Mouse (Mus musculus) liver, embryonic 11.5 days (tissue): ENCODE data around the gene Kcnj2. TPM values are rescaled to one million over a fixed set of nuclear protein-coding genes. Genes with fewer than 3 reads are reported as not detected.

ENCODE experiments used
- ATAC-seq: fragments of 200-750 bp; cut with Nextera tagmentation; replicated peaks from 2 replicates; pipeline ENCODE4 v1.8.0; 2017; ENCODE audit warnings: moderate number of reproducible peaks, mild to moderate bottlenecking, moderate TSS enrichment, moderate library complexity; ENCODE audit not compliant: low FRiP score
- DNase-seq: peaks from one replicate; pipeline ENCODE4 v3.0.0-alpha.2; 2017; ENCODE audit warnings: low spot score
- H3K27ac ChIP-seq: fragments of 300-500 bp; sonication (generic); 2 replicates; pipeline ENCODE4 v1.5.1; 2014; ENCODE audit warnings: mild to moderate bottlenecking, low read depth, low read length, control low read depth
- H3K27me3 ChIP-seq: fragments of 300-500 bp; sonication (generic); replicated peaks from 2 replicates; pipeline ENCODE4 v1.6.1; 2014; ENCODE audit warnings: low read length, mixed read lengths; ENCODE audit not compliant: control insufficient read depth, insufficient read depth
- H3K36me3 ChIP-seq: fragments of 300-500 bp; sonication (generic); 2 replicates; pipeline ENCODE4 v1.6.1; 2014; ENCODE audit warnings: mild to moderate bottlenecking, low read length, moderate library complexity, mixed read lengths; ENCODE audit not compliant: control insufficient read depth, insufficient read depth
- H3K4me1 ChIP-seq: fragments of 300-500 bp; sonication (generic); replicated peaks from 2 replicates; pipeline ENCODE4 v1.6.1; 2014; ENCODE audit warnings: low read length, mixed read lengths; ENCODE audit not compliant: control insufficient read depth, insufficient read depth
- H3K4me2 ChIP-seq: fragments of 300-500 bp; sonication (generic); 2 replicates; pipeline ENCODE4 v1.6.1; 2014; ENCODE audit warnings: mild to moderate bottlenecking, control low read depth, moderate library complexity
- H3K4me3 ChIP-seq: fragments of 300-500 bp; sonication (generic); 2 replicates; pipeline ENCODE4 v1.5.1; 2014; ENCODE audit warnings: low read depth, low read length, control low read depth
- H3K9ac ChIP-seq: fragments of 300-500 bp; sonication (generic); 2 replicates; pipeline ENCODE4 v1.6.1; 2014; ENCODE audit warnings: low read depth, low read length, control low read depth
- H3K9me3 ChIP-seq: fragments of 300-500 bp; sonication (generic); 2 replicates; pipeline ENCODE4 v1.6.1; 2016; ENCODE audit warnings: low read length, inconsistent platforms, mixed read lengths; ENCODE audit not compliant: control insufficient read depth
- WGBS: fragments of 180-500 bp; shearing (Covaris S2); extraction: QIAGEN DNeasy Blood & Tissue Kit; methylation state at CpG from one replicate; pipeline ENCODE4 v1.1.7; 2014; 5-methylcytosine and 5-hydroxymethylcytosine counted together
- polyA plus RNA-seq: library from polyadenylated mRNA; unstranded; fragments of >200 nt; fragmentation: Nextera tagmentation; extraction: Ambion mirVana; gene quantifications from 2 replicates; pipeline ENCODE4 v1.2.1, GENCODE M21; 2014

Gene Kcnj2
- polyA plus RNA-seq, 1 experiment from 2014 or later = 0.33 TPM

DNA sequence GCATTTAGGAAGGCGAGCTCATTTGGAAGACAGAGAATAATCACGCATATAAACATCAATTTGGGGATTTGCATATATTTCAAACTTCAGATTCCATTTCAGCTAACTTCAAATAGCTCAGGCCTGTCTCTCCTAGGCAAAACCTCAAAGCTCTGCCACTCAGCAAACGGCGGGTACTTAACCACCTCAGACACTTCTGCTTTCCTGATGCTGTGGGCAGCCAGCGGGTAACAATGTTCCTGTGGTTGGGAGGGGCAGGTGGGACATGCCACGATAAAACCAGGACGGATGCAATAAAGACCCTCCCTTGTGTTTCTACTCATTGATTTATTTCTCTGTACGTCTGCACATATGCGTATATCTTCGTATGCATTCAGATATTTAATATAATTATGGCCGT, 12.1 kb downstream of the Kcnj2 start:
- Histone ChIP-seq H3K27me3 (no peaks in the 10 kb centered on the region), H3K27ac (no peak overlapping the region), H3K36me3 (no peaks in the 10 kb centered on the region), H3K4me2 (no peak overlapping the region), H3K4me3 (no peak overlapping the region), H3K4me1 (no peaks in the 10 kb centered on the region), H3K9ac (no peak overlapping the region), H3K9me3 (no peaks in the 10 kb centered on the region)
- no peak for DNase-seq
- ATAC-seq = no peak
- WGBS = 69% methylated on average over 11 of the region's 11 CpGs

DNA sequence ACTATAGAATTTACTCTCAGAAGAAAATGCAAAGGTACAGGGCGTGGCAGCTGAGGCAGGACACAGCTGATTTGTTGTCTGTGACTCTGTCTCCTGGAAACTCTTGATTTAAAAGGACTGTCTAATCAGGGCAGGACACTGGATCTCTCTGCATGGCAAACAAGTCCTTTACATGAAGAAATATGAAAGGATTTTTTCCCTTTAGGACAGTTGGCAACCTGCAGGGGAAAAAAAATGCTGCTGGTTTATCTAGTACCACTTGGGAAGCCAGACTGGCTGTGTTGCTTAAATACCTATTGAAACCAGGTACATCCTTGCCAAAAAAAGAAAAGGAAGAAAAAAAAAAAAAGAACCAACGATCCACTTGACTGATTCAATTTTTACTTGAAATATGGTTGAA, 17.0 kb downstream of the Kcnj2 start:
- Histone ChIP-seq H3K9me3 (no peaks in the 10 kb centered on the region), H3K4me2 (no peak overlapping the region), H3K4me3 (no peak overlapping the region), H3K36me3 (no peaks in the 10 kb centered on the region), H3K9ac (no peak overlapping the region), H3K27me3 (no peaks in the 10 kb centered on the region), H3K4me1 (no peaks in the 10 kb centered on the region), H3K27ac (no peak overlapping the region)
- 77% methylated on average over 2 of the region's 2 CpGs for WGBS
- ATAC-seq (no peak), DNase-seq (no peak)

DNA sequence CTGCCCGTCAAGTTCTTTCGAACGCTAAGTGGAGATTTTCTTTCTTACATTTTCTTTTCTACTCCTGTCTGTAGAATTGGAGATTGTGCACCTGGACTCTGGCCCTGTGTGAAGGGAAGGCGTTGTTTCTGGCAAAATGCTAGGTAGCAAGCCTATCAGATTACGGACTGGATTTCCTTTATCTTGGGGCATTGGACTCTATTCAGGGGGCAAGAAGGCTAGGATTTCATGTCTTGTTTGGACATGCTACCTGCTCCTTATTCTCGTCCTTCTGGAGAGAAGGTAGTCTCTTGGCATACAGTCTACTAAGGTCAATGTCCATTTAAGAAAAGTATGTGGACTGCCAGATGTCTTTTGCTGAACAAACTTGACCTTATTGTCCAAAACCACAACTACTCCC, 21.0 kb downstream of the Kcnj2 start:
- ATAC-seq = no peak
- no peak overlapping the region for H3K9ac ChIP-seq
- no peaks in the 10 kb centered on the region for H3K4me1 ChIP-seq
- no peaks in the 10 kb centered on the region for H3K27me3 ChIP-seq
- 82% methylated on average over 6 of the region's 6 CpGs for WGBS
- H3K36me3 ChIP-seq = no peaks in the 10 kb centered on the region
- no peak overlapping the region for H3K27ac ChIP-seq
- H3K9me3 ChIP-seq = no peaks in the 10 kb centered on the region
- no peak for DNase-seq
- no peak overlapping the region for H3K4me3 ChIP-seq
- no peak overlapping the region for H3K4me2 ChIP-seq

DNA sequence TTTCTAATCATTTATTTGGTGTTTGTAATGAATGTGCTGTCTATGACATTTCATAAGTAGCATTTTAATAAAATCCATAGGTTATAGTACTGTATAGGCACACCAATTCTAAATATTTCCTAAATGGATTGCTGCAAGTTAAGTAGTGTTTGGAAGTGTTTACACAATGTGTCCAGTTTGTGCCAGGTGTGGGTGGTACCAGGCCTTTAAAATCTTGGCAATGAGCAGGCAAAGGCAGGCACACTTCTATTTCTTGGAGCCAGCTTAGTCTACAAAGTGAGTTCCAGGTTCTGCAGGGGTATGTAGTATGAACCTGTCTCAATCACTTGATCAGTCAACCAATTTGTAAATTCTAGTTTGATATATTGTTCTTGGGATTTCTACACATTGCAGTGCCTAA, 22.3 kb downstream of the Kcnj2 start:
- Histone ChIP-seq H3K4me1 (no peaks in the 10 kb centered on the region), H3K27ac (no peak overlapping the region), H3K27me3 (no peaks in the 10 kb centered on the region), H3K9ac (no peak overlapping the region), H3K9me3 (no peaks in the 10 kb centered on the region), H3K36me3 (no peaks in the 10 kb centered on the region), H3K4me2 (no peak overlapping the region), H3K4me3 (no peak overlapping the region)
- no peak for ATAC-seq
- no peak for DNase-seq

DNA sequence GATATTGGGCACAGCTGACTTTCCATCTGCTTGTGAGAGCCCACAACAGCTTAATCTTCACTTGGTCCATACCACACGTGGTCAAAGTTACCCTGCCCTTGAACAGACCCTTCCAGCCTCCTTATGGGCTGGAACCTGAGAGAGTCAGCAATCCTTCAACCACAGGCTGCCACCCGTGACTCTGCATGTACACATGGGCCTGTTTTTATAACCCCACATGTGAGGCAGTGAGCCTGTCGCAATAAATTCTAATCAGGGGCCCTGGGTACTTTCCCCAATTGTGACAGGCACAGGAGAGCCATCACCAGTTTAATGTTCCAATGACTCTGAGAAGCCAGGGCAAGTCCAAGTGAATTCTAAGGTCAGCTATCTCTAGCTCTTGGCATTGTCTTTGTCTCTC, 22.8 kb downstream of the Kcnj2 start:
- WGBS = 40% methylated on average over 3 of the region's 3 CpGs
- Histone ChIP-seq H3K27ac (no peak overlapping the region), H3K4me1 (no peaks in the 10 kb centered on the region), H3K27me3 (no peaks in the 10 kb centered on the region), H3K36me3 (no peaks in the 10 kb centered on the region), H3K4me2 (no peak overlapping the region), H3K9me3 (no peaks in the 10 kb centered on the region), H3K9ac (no peak overlapping the region), H3K4me3 (no peak overlapping the region)
- DNase-seq = no peak
- no peak for ATAC-seq

DNA sequence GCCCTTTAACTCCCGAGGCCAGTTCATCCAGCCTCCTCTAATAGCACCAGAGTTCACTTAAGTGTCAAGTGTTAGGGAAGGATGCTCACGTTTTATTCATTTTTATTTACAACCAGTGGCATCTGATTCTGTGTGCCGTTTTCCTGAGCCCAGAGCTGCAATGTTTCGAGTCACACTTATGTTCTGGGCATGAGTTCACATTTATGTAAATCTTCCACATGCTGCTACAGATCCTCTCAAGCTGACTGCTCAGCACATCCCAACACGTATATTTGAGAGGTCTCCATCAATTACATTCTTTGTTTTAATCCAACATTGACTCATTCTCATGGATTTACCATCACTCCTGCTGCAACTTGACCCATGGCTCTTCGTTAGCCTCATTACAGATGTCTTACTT, 25.2 kb downstream of the Kcnj2 start:
- Histone ChIP-seq H3K36me3 (no peaks in the 10 kb centered on the region), H3K27ac (no peak overlapping the region), H3K27me3 (no peaks in the 10 kb centered on the region), H3K9ac (no peak overlapping the region), H3K9me3 (no peaks in the 10 kb centered on the region), H3K4me3 (no peak overlapping the region), H3K4me1 (no peaks in the 10 kb centered on the region), H3K4me2 (no peak overlapping the region)
- 76% methylated on average over 6 of the region's 6 CpGs for WGBS
- ATAC-seq (no peak), DNase-seq (no peak)

DNA sequence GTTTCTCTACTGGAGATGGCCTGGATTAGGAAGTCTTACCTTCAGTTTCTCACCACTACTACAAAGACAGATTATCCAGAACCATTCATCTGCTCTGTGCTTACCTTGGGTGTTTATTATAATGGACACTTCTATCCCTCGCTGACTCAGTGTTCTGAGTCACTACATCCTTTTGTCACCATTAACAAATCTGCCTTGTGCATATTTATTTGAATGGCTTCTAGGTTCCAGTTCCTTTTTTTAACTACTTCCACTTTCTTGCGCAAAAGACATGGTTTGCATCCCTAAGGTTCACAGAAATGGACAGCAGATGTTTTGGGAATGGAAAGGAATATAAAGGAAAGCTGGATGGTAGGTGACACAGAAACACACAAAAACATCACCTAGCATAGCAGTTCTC, 27.0 kb downstream of the Kcnj2 start:
- Histone ChIP-seq H3K27me3 (no peaks in the 10 kb centered on the region), H3K9me3 (no peaks in the 10 kb centered on the region), H3K36me3 (no peaks in the 10 kb centered on the region), H3K27ac (no peak overlapping the region), H3K4me1 (no peaks in the 10 kb centered on the region), H3K4me2 (no peak overlapping the region), H3K4me3 (no peak overlapping the region), H3K9ac (no peak overlapping the region)
- ATAC-seq (no peak), DNase-seq (no peak)
- WGBS = 63% methylated on average over 2 of the region's 2 CpGs

DNA sequence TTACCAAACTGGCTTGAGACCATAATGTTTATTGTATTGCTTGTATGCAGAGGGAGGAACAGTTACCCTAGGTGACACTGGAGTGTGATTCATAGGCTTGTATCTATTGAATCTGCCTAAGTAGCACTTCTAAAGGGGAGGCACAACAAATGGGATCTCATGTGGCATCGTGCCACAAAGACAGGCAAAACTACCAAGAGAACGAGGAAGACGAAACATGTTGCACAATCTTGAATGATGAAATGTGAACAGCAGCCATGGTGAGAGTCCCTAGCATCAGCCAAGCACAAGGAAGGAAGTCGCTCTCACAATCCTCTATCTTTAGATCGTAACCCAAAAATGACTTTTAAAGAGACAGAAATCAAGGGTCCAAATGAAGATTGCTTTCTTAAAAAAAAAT, 30.6 kb downstream of the Kcnj2 start:
- H3K4me2 ChIP-seq = no peak overlapping the region
- no peak overlapping the region for H3K4me3 ChIP-seq
- H3K36me3 ChIP-seq = no peaks in the 10 kb centered on the region
- H3K9me3 ChIP-seq = no peaks in the 10 kb centered on the region
- H3K4me1 ChIP-seq = no peaks in the 10 kb centered on the region
- ATAC-seq (no peak), DNase-seq (no peak)
- H3K27ac ChIP-seq = no peak overlapping the region
- no peak overlapping the region for H3K9ac ChIP-seq
- 56% methylated on average over 5 of the region's 5 CpGs for WGBS
- H3K27me3 ChIP-seq = no peaks in the 10 kb centered on the region

DNA sequence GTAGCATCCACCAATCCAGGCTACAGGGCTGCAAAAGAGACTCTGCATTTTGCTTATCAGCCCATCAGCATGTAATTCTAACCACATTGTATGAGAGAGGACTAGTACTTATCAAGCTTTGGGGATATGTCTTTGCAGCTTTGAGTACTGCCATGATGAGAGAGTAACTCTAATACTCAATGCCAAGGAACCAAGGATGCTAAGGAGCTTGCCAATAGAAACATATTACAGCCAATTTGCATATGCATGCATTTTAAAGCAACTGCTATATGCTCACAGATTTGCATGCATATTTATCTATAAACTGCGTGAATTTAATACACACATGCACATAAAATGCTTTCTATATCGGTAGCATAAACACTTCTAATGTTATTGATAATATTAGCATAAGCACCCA, 34.2 kb downstream of the Kcnj2 start:
- ATAC-seq (no peak), DNase-seq (no peak)
- Histone ChIP-seq H3K4me1 (no peaks in the 10 kb centered on the region), H3K9me3 (no peaks in the 10 kb centered on the region), H3K27me3 (no peaks in the 10 kb centered on the region), H3K36me3 (no peaks in the 10 kb centered on the region), H3K4me2 (no peak overlapping the region), H3K4me3 (no peak overlapping the region), H3K9ac (no peak overlapping the region), H3K27ac (no peak overlapping the region)
- WGBS = 86% methylated on average over 2 of the region's 2 CpGs
